Mouse (Mus musculus) c-Kit-negative CD71-positive TER-119-positive erythroid progenitor cells, embryonic 14.5 days (primary cell): ENCODE measurements around the gene Mymx.

ENCODE experiments used
- DNase-seq: peaks from one replicate; pipeline ENCODE4 v3.0.0-alpha.2; 2013; ENCODE audit warnings: low read depth, low spot score

Mymx gene

GRCm38 (mm10) chr17:45551816-45552451, 50.0 kb downstream of the Mymx start:
- DNase-seq = no peak

GRCm38 (mm10) chr17:45551249-45551796, 50.6 kb downstream of the Mymx start:
- DNase-seq = no peak
